10 mouse cellular contexts compared by ENCODE assay signal in the genomic region with DNA sequence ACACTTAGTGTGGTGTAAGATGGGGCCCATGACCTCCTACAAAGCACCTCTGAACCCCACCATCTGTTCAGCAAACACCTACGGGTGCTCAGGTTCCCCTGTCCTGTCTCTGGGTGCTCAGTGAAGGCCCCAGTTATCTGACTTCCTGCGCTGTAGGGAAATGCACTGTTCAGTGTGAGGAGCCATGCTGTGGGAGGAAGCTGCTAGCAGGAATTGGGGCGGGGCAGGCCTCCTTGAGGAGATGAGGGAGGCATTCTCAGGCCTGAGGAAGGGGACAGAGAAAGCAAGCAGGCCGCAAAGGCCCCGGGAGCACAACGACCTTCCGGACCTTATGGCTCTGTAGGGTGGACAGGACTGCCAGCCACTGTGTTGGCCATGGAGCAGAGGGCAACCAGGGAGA. TPM values are rescaled to one million over a fixed set of nuclear protein-coding genes. Genes with fewer than 3 reads are reported as not detected.
DNase-seq lines count a peak whose midpoint lies in the region; ATAC-seq and TF ChIP-seq lines count a peak whose summit lies in the region.
"Had no signal": no experiment of that assay in that cellular context is flagged by ENCODE, and none has a peak within 500 bp of the region (broad histone marks: within the 10 kb centered on the region; RNA-seq: fewer than 3 reads in every experiment).

No protein-coding gene starts in this region.

- peaks cover 52% of the 10 kb centered on the region for H3K36me3 ChIP-seq in hindbrain, embryonic 14.5 days (replicated peaks; ENCODE audit: control insufficient read depth, insufficient read depth)
- H3K36me3 ChIP-seq in hindbrain, embryonic 12.5 days, result peaks cover 61% of the 10 kb centered on the region
- peaks cover 84% of the 10 kb centered on the region for H3K36me3 ChIP-seq in E14TG2a.4 (ENCODE audit: insufficient read depth, low read length)
- peaks cover 24% of the 10 kb centered on the region for H3K36me3 ChIP-seq in ES-E14 (ENCODE audit: control insufficient read depth, insufficient read depth, low read length, poor library complexity, severe bottlenecking)
- H3K36me3 ChIP-seq in liver, embryonic 12.5 days, result peaks cover 82% of the 10 kb centered on the region

- H3K27me3 ChIP-seq in hindbrain, embryonic 14.5 days (ENCODE audit: control insufficient read depth, insufficient read depth, low read length), result no peaks in the 10 kb centered on the region
- no peaks in the 10 kb centered on the region for H3K27me3 ChIP-seq in hindbrain, embryonic 12.5 days
- no peaks in the 10 kb centered on the region for H3K27me3 ChIP-seq in E14TG2a.4 (ENCODE audit: insufficient read depth, low read length)
- H3K27me3 ChIP-seq in liver, embryonic 12.5 days (replicated peaks), result no peaks in the 10 kb centered on the region
- H3K27me3 ChIP-seq: limb, embryonic 13.5 days had no signal

- H3K4me1 ChIP-seq in hindbrain, embryonic 14.5 days (replicated peaks; ENCODE audit: control insufficient read depth, insufficient read depth, low read length), result 0 out of 2 replicates have a peak, but pooled peaks cover 7% of the 10 kb centered on the region
- peaks cover 14% of the 10 kb centered on the region for H3K4me1 ChIP-seq in hindbrain, embryonic 12.5 days
- H3K4me1 ChIP-seq in E14TG2a.4 (replicated peaks; ENCODE audit: low read depth, low read length) (peaks cover 89% of the 10 kb centered on the region), ES-E14 (ENCODE audit: control insufficient read depth in 2 of 2, insufficient read depth in 2 of 2, low read length in 2 of 2, poor library complexity in 1 of 2) (peaks cover 6 to 21% of the 10 kb centered on the region in 2 experiments; a peak in 3 of 4 replicates)
- H3K4me1 ChIP-seq in liver, embryonic 12.5 days, result peaks cover 71% of the 10 kb centered on the region
- H3K4me1 ChIP-seq: limb, embryonic 13.5 days had no signal

- H3K9ac ChIP-seq in hindbrain, embryonic 14.5 days, result no peak overlapping the region
- no peak overlapping the region for H3K9ac ChIP-seq in hindbrain, embryonic 12.5 days
- peak overlapping the region; percentile 23; the same call in 1 of the 2 replicates for H3K9ac ChIP-seq in ES-E14 (ENCODE audit: insufficient read depth, low read depth, low read length, poor library complexity, severe bottlenecking)
- H3K9ac ChIP-seq in liver, embryonic 12.5 days, result no peak overlapping the region; the same call in 1 of the 2 replicates
- H3K9ac ChIP-seq: limb, embryonic 13.5 days had no signal

- DNase-seq in hindbrain, embryonic 14.5 days (ENCODE audit: low spot score), result no peak
- DNase-seq in ES-E14 (ENCODE audit: low read depth, low spot score), result no peak
- no peak for DNase-seq in cerebellum, postnatal 14 days
- DNase-seq in thymus, adult 18-20 months, result no peak
- DNase-seq: thymus, postnatal 36 days had no signal

- no peaks in the 10 kb centered on the region for H3K9me3 ChIP-seq in hindbrain, embryonic 14.5 days (ENCODE audit: control insufficient read depth, low read length)
- no peaks in the 10 kb centered on the region for H3K9me3 ChIP-seq in hindbrain, embryonic 12.5 days (replicated peaks)
- H3K9me3 ChIP-seq in E14TG2a.4 (ENCODE audit: low read length), result no peaks in the 10 kb centered on the region
- no peaks in the 10 kb centered on the region for H3K9me3 ChIP-seq in ES-E14 (ENCODE audit: control insufficient read depth, insufficient read depth, low read depth, low read length)
- no peaks in the 10 kb centered on the region for H3K9me3 ChIP-seq in liver, embryonic 12.5 days (replicated peaks)
- H3K9me3 ChIP-seq: limb, embryonic 13.5 days had no signal

- ATAC-seq in hindbrain, embryonic 14.5 days (ENCODE audit: low FRiP score), result no peak
- ATAC-seq in hindbrain, embryonic 12.5 days (ENCODE audit: low FRiP score), result no peak
- no peak for ATAC-seq in liver, embryonic 12.5 days

- in situ Hi-C loops in ES-E14 (cut with MboI; ENCODE audit: low sequenced_read_pairs in 2 of 2, unreplicated experiment in 2 of 2), result no loop called here

- WGBS in hindbrain, embryonic 14.5 days, result 76% methylated on average over 7 of the region's 7 CpGs
- 84% methylated on average over 7 of the region's 7 CpGs for WGBS in hindbrain, embryonic 12.5 days
- WGBS in liver, embryonic 12.5 days (ENCODE audit: insufficient replicate concordance), result 23% methylated on average over 7 of the region's 7 CpGs

- no peak overlapping the region for H3K4me3 ChIP-seq in hindbrain, embryonic 14.5 days (replicated peaks; ENCODE audit: low read length)
- no peak overlapping the region for H3K4me3 ChIP-seq in hindbrain, embryonic 12.5 days
- H3K4me3 ChIP-seq in E14TG2a.4 (replicated peaks; ENCODE audit: low read length) (peak overlapping the region; percentile 52), ES-E14 (ENCODE audit: insufficient read depth in 1 of 2, low read depth in 1 of 2, low read length in 2 of 2, poor library complexity in 1 of 2, severe bottlenecking in 1 of 2) (peak overlapping the region in 1 of 2 experiments; percentile 30; a peak in 2 of 4 replicates)
- H3K4me3 ChIP-seq in liver, embryonic 12.5 days, result no peak overlapping the region
- H3K4me3 ChIP-seq: limb, embryonic 13.5 days had no signal

- H3K4me2 ChIP-seq in hindbrain, embryonic 14.5 days (replicated peaks), result no peak overlapping the region
- H3K4me2 ChIP-seq in hindbrain, embryonic 12.5 days (replicated peaks), result no peak overlapping the region
- H3K4me2 ChIP-seq in liver, embryonic 12.5 days, result peak overlapping the region; percentile 20; the same call in 1 of the 2 replicates
- H3K4me2 ChIP-seq: limb, embryonic 13.5 days had no signal

- no peak for TF ChIP-seq CTCF in E14TG2a.4 (conservative IDR thresholded peaks at IDR 0.05; ENCODE audit: low read length)

- 0 out of 2 replicates have a peak overlapping the region, but pooled peaks have one; percentile 10 for H3K27ac ChIP-seq in hindbrain, embryonic 14.5 days
- no peak overlapping the region for H3K27ac ChIP-seq in hindbrain, embryonic 12.5 days
- H3K27ac ChIP-seq in ES-E14 (ENCODE audit: insufficient read depth, low read depth, low read length, poor library complexity, severe bottlenecking), result no peak overlapping the region
- peak overlapping the region; percentile 81 for H3K27ac ChIP-seq in liver, embryonic 12.5 days
- H3K27ac ChIP-seq: limb, embryonic 13.5 days had no signal

TF ChIP-seq in ES-E14, 5 proteins besides CTCF, POLR2A, EP300 and RAD21:
- TF ChIP-seq ZC3H11A (IDR thresholded peaks at IDR 0.05; ENCODE audit: borderline replicate concordance, low read depth, low read length) (no peak), MAFK (IDR thresholded peaks at IDR 0.05; ENCODE audit: insufficient read depth, low read depth, low read length) (no peak), HCFC1 (IDR thresholded peaks at IDR 0.05; ENCODE audit: borderline replicate concordance, insufficient read depth, low read length) (no peak), CHD2 (IDR thresholded peaks at IDR 0.05; ENCODE audit: low read depth, low read length) (no peak), ZNF384 (IDR thresholded peaks at IDR 0.05; ENCODE audit: low read depth, low read length) (no peak)

RNA-seq across cellular contexts. Expression of gene Pttg1ip, which starts 7.6 kb away (rescaled TPM):
- 79.9 and 80.2 TPM in 2 replicates for polyA plus RNA-seq in hindbrain, embryonic 14.5 days (2014; fragmentation: Nextera tagmentation; extraction: Ambion mirVana)
- polyA plus RNA-seq in hindbrain, embryonic 12.5 days (2016; fragmentation: Nextera tagmentation; extraction: Ambion mirVana), result 77.2 and 78.8 TPM in 2 replicates
- 115 and 142 TPM in 2 replicates for total RNA-seq in ES-E14 (2012; rRNA removed)
- 68.8 and 72.8 TPM in 2 replicates for polyA plus RNA-seq in liver, embryonic 12.5 days (2016; fragmentation: Nextera tagmentation; extraction: Ambion mirVana)

RNA-seq across cellular contexts. Expression of gene Sumo3, which starts 16.8 kb away (rescaled TPM):
- polyA plus RNA-seq in hindbrain, embryonic 14.5 days (2014; fragmentation: Nextera tagmentation; extraction: Ambion mirVana), result 235 and 260 TPM in 2 replicates
- polyA plus RNA-seq in hindbrain, embryonic 12.5 days (2016; fragmentation: Nextera tagmentation; extraction: Ambion mirVana), result 276 and 287 TPM in 2 replicates
- total RNA-seq in ES-E14 (2012; rRNA removed), result 139 and 148 TPM in 2 replicates
- 138 and 146 TPM in 2 replicates for polyA plus RNA-seq in liver, embryonic 12.5 days (2016; fragmentation: Nextera tagmentation; extraction: Ambion mirVana)

RNA-seq across cellular contexts. Expression of gene Gm49325, which starts 16.9 kb away (rescaled TPM):
- 3.8 and 5.1 TPM in 2 replicates for polyA plus RNA-seq in hindbrain, embryonic 14.5 days (2014; fragmentation: Nextera tagmentation; extraction: Ambion mirVana)
- polyA plus RNA-seq in hindbrain, embryonic 12.5 days (2016; fragmentation: Nextera tagmentation; extraction: Ambion mirVana), result 13.2 and 13.3 TPM in 2 replicates
- 1.7 and 5.4 TPM in 2 replicates for total RNA-seq in ES-E14 (2012; rRNA removed)
- 5.1 TPM in 1 of 2 replicates, not detected in the other for polyA plus RNA-seq in liver, embryonic 12.5 days (2016; fragmentation: Nextera tagmentation; extraction: Ambion mirVana)
- polyA plus RNA-seq: spleen, adult 2 months had no signal

RNA-seq across cellular contexts. Expression of gene Ube2g2, which starts 33.0 kb away (rescaled TPM):
- polyA plus RNA-seq in hindbrain, embryonic 14.5 days (2014; fragmentation: Nextera tagmentation; extraction: Ambion mirVana), result 54.1 and 54.7 TPM in 2 replicates
- polyA plus RNA-seq in hindbrain, embryonic 12.5 days (2016; fragmentation: Nextera tagmentation; extraction: Ambion mirVana), result 81.6 and 82.3 TPM in 2 replicates
- 21.2 and 32.7 TPM in 2 replicates for total RNA-seq in ES-E14 (2012; rRNA removed)
- 55.7 and 59.9 TPM in 2 replicates for polyA plus RNA-seq in liver, embryonic 12.5 days (2016; fragmentation: Nextera tagmentation; extraction: Ambion mirVana)

RNA-seq across cellular contexts. Expression of gene Itgb2, which starts 59.1 kb away (rescaled TPM):
- polyA plus RNA-seq in hindbrain, embryonic 14.5 days (2014; fragmentation: Nextera tagmentation; extraction: Ambion mirVana), result 0.99 and 1.1 TPM in 2 replicates
- 0.70 and 1.6 TPM in 2 replicates for polyA plus RNA-seq in hindbrain, embryonic 12.5 days (2016; fragmentation: Nextera tagmentation; extraction: Ambion mirVana)
- 0.42 and 0.54 TPM in 2 replicates for total RNA-seq in ES-E14 (2012; rRNA removed)
- polyA plus RNA-seq in liver, embryonic 12.5 days (2016; fragmentation: Nextera tagmentation; extraction: Ambion mirVana), result 13.5 and 13.9 TPM in 2 replicates

Comparison
In these comparisons a context has a peak if more than half of its experiments do, and no peak if none do; other contexts are left out.
1. H3K27ac ChIP-seq: peak in hindbrain, embryonic 14.5 days (single experiment) and liver, embryonic 12.5 days (single experiment); none in hindbrain, embryonic 12.5 days (single experiment) and ES-E14 (single experiment).